Mouse (Mus musculus): ENCODE data around the gene Ptpn14. TPM values are rescaled to one million over a fixed set of nuclear protein-coding genes. Genes with fewer than 3 reads are reported as not detected.

Gene Ptpn14
- polyA plus RNA-seq, 1 experiment from 2014 or later = 7.2 TPM

GRCm38 (mm10) chr1:189700990-189701389 is 27.1 kb upstream of the Ptpn14 start:
- Histone ChIP-seq H3K4me1 (peaks cover 14% of the 10 kb centered on the region), H3K36me3 (no peaks in the 10 kb centered on the region), H3K9me3 (no peaks in the 10 kb centered on the region), H3K27me3 (ENCODE audit: insufficient read depth, poor library complexity, severe bottlenecking) (peaks cover 3% of the 10 kb centered on the region; the same call in 1 of the 2 replicates), H3K4me3 (no peak overlapping the region), H3K27ac (0 out of 2 replicates have a peak overlapping the region, but pooled peaks have one; percentile 29)
- peak; percentile 84 for DNase-seq (ENCODE audit: low spot score)
- WGBS = 4% methylated on average over 6 of the region's 6 CpGs

- Histone ChIP-seq H3K4me1 (peaks cover 17% of the 10 kb centered on the region), H3K36me3 (no peaks in the 10 kb centered on the region), H3K27me3 (ENCODE audit: insufficient read depth, poor library complexity, severe bottlenecking) (peaks cover 4% of the 10 kb centered on the region; the same call in 1 of the 2 replicates), H3K4me3 (no peak overlapping the region), H3K9me3 (no peaks in the 10 kb centered on the region), H3K27ac (no peak overlapping the region)
- DNase-seq (ENCODE audit: low spot score) = no peak
- 48% methylated on average over 7 of the region's 7 CpGs for WGBS
Measured at GRCm38 (mm10) chr1:189703156-189703555, 24.9 kb upstream of the Ptpn14 start.

- no peak for DNase-seq (ENCODE audit: low spot score)
- Histone ChIP-seq H3K4me1 (peaks cover 12% of the 10 kb centered on the region), H3K36me3 (no peaks in the 10 kb centered on the region), H3K9me3 (no peaks in the 10 kb centered on the region), H3K27ac (no peak overlapping the region), H3K4me3 (no peak overlapping the region), H3K27me3 (ENCODE audit: insufficient read depth, poor library complexity, severe bottlenecking) (peaks cover 4% of the 10 kb centered on the region; the same call in 1 of the 2 replicates)
- WGBS = 78% methylated on average over 7 of the region's 7 CpGs
Measured at GRCm38 (mm10) chr1:189703591-189703990, 24.5 kb upstream of the Ptpn14 start.

- 74% methylated on average over 12 of the region's 12 CpGs for WGBS
- DNase-seq (ENCODE audit: low spot score) = no peak
- Histone ChIP-seq H3K36me3 (no peaks in the 10 kb centered on the region), H3K4me1 (peaks cover 12% of the 10 kb centered on the region), H3K27ac (no peak overlapping the region), H3K9me3 (no peaks in the 10 kb centered on the region), H3K4me3 (no peak overlapping the region), H3K27me3 (ENCODE audit: insufficient read depth, poor library complexity, severe bottlenecking) (peaks cover 4% of the 10 kb centered on the region; the same call in 1 of the 2 replicates)
Measured at GRCm38 (mm10) chr1:189706040-189706645, 21.9 kb upstream of the Ptpn14 start.

DNA sequence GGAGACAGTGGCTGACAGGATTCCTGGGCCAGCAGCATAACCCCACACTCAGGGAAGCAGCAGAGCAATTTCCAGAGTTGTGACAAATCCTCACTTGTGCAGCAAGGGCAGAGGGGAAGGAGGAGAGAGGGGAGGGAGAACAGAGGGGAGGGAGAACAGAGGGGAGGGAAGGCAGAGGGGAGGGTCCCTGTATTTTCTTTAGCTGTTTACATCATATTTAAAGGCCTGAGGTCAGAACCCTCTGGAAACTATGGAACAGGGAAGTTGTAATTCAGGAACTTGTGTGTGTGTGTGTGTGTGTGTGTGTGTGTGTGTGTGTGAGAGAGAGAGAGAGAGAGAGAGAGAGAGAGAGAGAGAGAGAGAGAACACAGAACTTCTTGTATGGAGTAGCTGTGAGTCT is 21.1 kb upstream of the Ptpn14 start:
- H3K27ac ChIP-seq = 0 out of 2 replicates have a peak overlapping the region, but pooled peaks have one; percentile 17
- DNase-seq (ENCODE audit: low spot score) = no peak
- no peaks in the 10 kb centered on the region for H3K9me3 ChIP-seq
- H3K36me3 ChIP-seq = no peaks in the 10 kb centered on the region
- H3K4me1 ChIP-seq = peaks cover 12% of the 10 kb centered on the region
- H3K4me3 ChIP-seq = no peak overlapping the region
- peaks cover 4% of the 10 kb centered on the region; the same call in 1 of the 2 replicates for H3K27me3 ChIP-seq (ENCODE audit: insufficient read depth, poor library complexity, severe bottlenecking)

- H3K27ac ChIP-seq = no peak overlapping the region
- peaks cover 4% of the 10 kb centered on the region; the same call in 1 of the 2 replicates for H3K27me3 ChIP-seq (ENCODE audit: insufficient read depth, poor library complexity, severe bottlenecking)
- DNase-seq (ENCODE audit: low spot score) = no peak
- 52% methylated on average over 5 of the region's 5 CpGs for WGBS
- no peaks in the 10 kb centered on the region for H3K36me3 ChIP-seq
- peaks cover 12% of the 10 kb centered on the region for H3K4me1 ChIP-seq
- no peaks in the 10 kb centered on the region for H3K9me3 ChIP-seq
- no peak overlapping the region for H3K4me3 ChIP-seq
Measured at GRCm38 (mm10) chr1:189707419-189707818, 20.6 kb upstream of the Ptpn14 start.

DNA sequence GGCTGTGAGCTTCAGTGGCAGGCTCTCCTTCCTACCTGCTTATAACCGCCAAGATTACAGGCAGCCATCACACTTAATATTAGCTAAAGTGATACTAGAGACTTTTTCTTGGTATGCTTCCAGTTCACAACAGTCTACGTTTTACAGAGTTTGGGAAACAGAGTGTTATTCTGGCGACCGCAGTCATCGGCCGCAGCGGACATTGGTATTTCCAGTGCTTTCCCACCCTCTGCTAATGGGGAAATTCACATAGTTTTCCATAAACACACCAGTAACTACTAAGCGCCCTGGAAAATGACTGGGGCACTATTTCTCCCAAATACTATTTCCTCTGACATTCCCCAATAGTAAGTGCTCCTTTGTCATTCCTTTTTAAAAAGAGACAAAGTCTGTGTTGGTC is 19.1 kb upstream of the Ptpn14 start:
- H3K9me3 ChIP-seq = no peaks in the 10 kb centered on the region
- no peak overlapping the region for H3K4me3 ChIP-seq
- no peak for DNase-seq (ENCODE audit: low spot score)
- peaks cover 4% of the 10 kb centered on the region; the same call in 1 of the 2 replicates for H3K27me3 ChIP-seq (ENCODE audit: insufficient read depth, poor library complexity, severe bottlenecking)
- no peaks in the 10 kb centered on the region for H3K36me3 ChIP-seq
- H3K27ac ChIP-seq = no peak overlapping the region
- 73% methylated on average over 8 of the region's 8 CpGs for WGBS
- H3K4me1 ChIP-seq = peaks cover 12% of the 10 kb centered on the region

GRCm38 (mm10) chr1:189715915-189716797 is 11.9 kb upstream of the Ptpn14 start:
- Histone ChIP-seq H3K9me3 (no peaks in the 10 kb centered on the region), H3K27me3 (ENCODE audit: insufficient read depth, poor library complexity, severe bottlenecking) (no peaks in the 10 kb centered on the region), H3K4me3 (no peak overlapping the region), H3K27ac (no peak overlapping the region), H3K36me3 (no peaks in the 10 kb centered on the region), H3K4me1 (peaks cover 13% of the 10 kb centered on the region)
- WGBS = 52% methylated on average over 19 of the region's 19 CpGs
- DNase-seq (ENCODE audit: low spot score) = no peak

GRCm38 (mm10) chr1:189717546-189717945 is 10.5 kb upstream of the Ptpn14 start:
- H3K9me3 ChIP-seq = no peaks in the 10 kb centered on the region
- H3K27me3 ChIP-seq (ENCODE audit: insufficient read depth, poor library complexity, severe bottlenecking) = no peaks in the 10 kb centered on the region

GRCm38 (mm10) chr1:189718600-189718999 is 9.5 kb upstream of the Ptpn14 start:
- 76% methylated on average over 5 of the region's 5 CpGs for WGBS
- no peak overlapping the region for H3K4me3 ChIP-seq
- no peaks in the 10 kb centered on the region for H3K36me3 ChIP-seq
- no peak for DNase-seq (ENCODE audit: low spot score)
- no peaks in the 10 kb centered on the region for H3K27me3 ChIP-seq (ENCODE audit: insufficient read depth, poor library complexity, severe bottlenecking)
- peaks cover 13% of the 10 kb centered on the region for H3K4me1 ChIP-seq
- no peaks in the 10 kb centered on the region for H3K9me3 ChIP-seq
- H3K27ac ChIP-seq = no peak overlapping the region

More at GRCm38 (mm10) chr1:189717546-189717945, 10.5 kb upstream of the Ptpn14 start:
- Histone ChIP-seq H3K27ac (no peak overlapping the region), H3K36me3 (no peaks in the 10 kb centered on the region), H3K4me1 (peaks cover 13% of the 10 kb centered on the region), H3K4me3 (no peak overlapping the region)
- 77% methylated on average over 11 of the region's 11 CpGs for WGBS
- DNase-seq (ENCODE audit: low spot score) = no peak

- 74% methylated on average over 4 of the region's 4 CpGs for WGBS
- Histone ChIP-seq H3K27ac (peak overlapping the region; percentile 91; the same call in 1 of the 2 replicates), H3K36me3 (no peaks in the 10 kb centered on the region)
Measured at GRCm38 (mm10) chr1:189726121-189726520, 1.9 kb upstream of the Ptpn14 start.

GRCm38 (mm10) chr1:189727346-189727883 is 653 bp upstream of the Ptpn14 start:
- H3K27ac ChIP-seq = peak overlapping the region; percentile 91
- WGBS = 2% methylated on average over 22 of the region's 22 CpGs
- H3K9me3 ChIP-seq = no peaks in the 10 kb centered on the region
- no peaks in the 10 kb centered on the region for H3K36me3 ChIP-seq
- peak; percentile 91 for DNase-seq (ENCODE audit: low spot score)
- H3K27me3 ChIP-seq (ENCODE audit: insufficient read depth, poor library complexity, severe bottlenecking) = no peaks in the 10 kb centered on the region; the same call in 1 of the 2 replicates
- H3K4me3 ChIP-seq = peak overlapping the region; percentile 75
- H3K4me1 ChIP-seq = peaks cover 51% of the 10 kb centered on the region

More at GRCm38 (mm10) chr1:189726121-189726520, 1.9 kb upstream of the Ptpn14 start:
- no peak overlapping the region for H3K4me3 ChIP-seq
- DNase-seq (ENCODE audit: low spot score) = no peak
- H3K9me3 ChIP-seq = no peaks in the 10 kb centered on the region
- no peaks in the 10 kb centered on the region; the same call in 1 of the 2 replicates for H3K27me3 ChIP-seq (ENCODE audit: insufficient read depth, poor library complexity, severe bottlenecking)
- peaks cover 41% of the 10 kb centered on the region for H3K4me1 ChIP-seq

GRCm38 (mm10) chr1:189728784-189729115 is 682 bp downstream of the Ptpn14 start:
- peak overlapping the region; percentile 91 for H3K27ac ChIP-seq
- 0 out of 2 replicates have a peak, but pooled peaks cover under 1% of the 10 kb centered on the region for H3K36me3 ChIP-seq
- no peak for DNase-seq (ENCODE audit: low spot score)
- H3K9me3 ChIP-seq = no peaks in the 10 kb centered on the region
- peaks cover 55% of the 10 kb centered on the region for H3K4me1 ChIP-seq
- under 1% methylated on average over 15 of the region's 15 CpGs for WGBS
- H3K27me3 ChIP-seq (ENCODE audit: insufficient read depth, poor library complexity, severe bottlenecking) = no peaks in the 10 kb centered on the region; the same call in 1 of the 2 replicates
- peak overlapping the region; percentile 75 for H3K4me3 ChIP-seq

Measured in heart, embryonic 10.5 days (tissue).